Mouse (Mus musculus): ENCODE results near the gene Nppb. TPM values are rescaled to one million over a fixed set of nuclear protein-coding genes. Genes with fewer than 3 reads are reported as not detected.

Nppb gene
- total RNA-seq, 4 experiments from 2014 or later, result not detected

Other genes starting within 250 kb of the Nppb start
- 1 to 10 TPM; 1.9 to 2.3 (median 2.1) TPM for gene Zfp984, start 176.0 kb upstream of the Nppb start, total RNA-seq (2022)
- gene Zfp933, start 137.4 kb upstream of the Nppb start, total RNA-seq (2022), result 10 to 100 TPM; 15.2 to 23.5 (median 20.0) TPM
- 10 to 100 TPM; 21.2 to 25.9 (median 24.1) TPM for gene Miip, start 117.0 kb upstream of the Nppb start, total RNA-seq (2022)
- 10 to 100 TPM in 2 of 4 experiments, 1 to 10 TPM in 2; 8.4 to 11.7 (median 9.9) TPM for gene Fv1, start 116.8 kb upstream of the Nppb start, total RNA-seq (2022)
- gene Mfn2, start 81.1 kb upstream of the Nppb start, total RNA-seq (2022), result 100 to 1,000 TPM; 190 to 210 (median 200) TPM
- gene Plod1, start 49.0 kb upstream of the Nppb start, total RNA-seq (2022), result 10 to 100 TPM; 19.4 to 21.5 (median 20.9) TPM
- gene 2510039O18Rik, start 44.9 kb upstream of the Nppb start, total RNA-seq (2022), result 10 to 100 TPM; 26.0 to 30.2 (median 28.1) TPM
- gene Nppa, start 14.9 kb downstream of the Nppb start, total RNA-seq (2022), result under 1 TPM in 2 of 4 experiments, not detected in 2; 0.39 to 0.66 TPM
- gene Clcn6, start 53.0 kb downstream of the Nppb start, total RNA-seq (2022), result 10 to 100 TPM; 81.7 to 89.6 (median 84.8) TPM
- 10 to 100 TPM; 32.7 to 41.0 (median 38.5) TPM for gene Mthfr, start 53.3 kb downstream of the Nppb start, total RNA-seq (2022)
- 10 to 100 TPM in 2 of 4 experiments, 1 to 10 TPM in 2; 7.0 to 12.8 (median 9.1) TPM for gene Agtrap, start 102.2 kb downstream of the Nppb start, total RNA-seq (2022)
- gene Mad2l2, start 144.6 kb downstream of the Nppb start, total RNA-seq (2022), result 10 to 100 TPM; 12.5 to 17.7 (median 15.6) TPM
- under 1 TPM; 0.23 to 0.37 (median 0.26) TPM for gene Draxin, start 144.9 kb downstream of the Nppb start, total RNA-seq (2022)
- 10 to 100 TPM; 29.4 to 34.0 (median 31.1) TPM for gene Fbxo6, start 166.4 kb downstream of the Nppb start, total RNA-seq (2022)
- 100 to 1,000 TPM; 136 to 157 (median 147) TPM for gene Fbxo44, start 174.7 kb downstream of the Nppb start, total RNA-seq (2022)
- gene Fbxo2, start 174.8 kb downstream of the Nppb start, total RNA-seq (2022), result 100 to 1,000 TPM; 112 to 133 (median 119) TPM